Mouse (Mus musculus): ENCODE results near the gene Sema5a. TPM values are rescaled to one million over a fixed set of nuclear protein-coding genes. Genes with fewer than 3 reads are reported as not detected.

Gene Sema5a
- polyA plus RNA-seq, 1 experiment from 2014 or later, result 0.59 TPM

GRCm38 (mm10) chr15:32310834-32311233 lies 66.2 kb downstream of the Sema5a start:
- Histone ChIP-seq H3K4me2 (no peak overlapping the region), H3K4me1 (replicated peaks) (no peaks in the 10 kb centered on the region), H3K27ac (replicated peaks) (no peak overlapping the region), H3K36me3 (replicated peaks) (no peaks in the 10 kb centered on the region), H3K9me3 (replicated peaks) (no peaks in the 10 kb centered on the region), H3K4me3 (replicated peaks) (no peak overlapping the region), H3K27me3 (no peaks in the 10 kb centered on the region), H3K9ac (no peak overlapping the region)
- 51% methylated on average over 8 of the region's 8 CpGs for WGBS (ENCODE audit: insufficient replicate concordance)
- no peak for ATAC-seq (ENCODE audit: insufficient read depth)

- Histone ChIP-seq H3K4me1 (replicated peaks) (no peaks in the 10 kb centered on the region), H3K27ac (replicated peaks) (no peak overlapping the region), H3K9ac (no peak overlapping the region), H3K27me3 (no peaks in the 10 kb centered on the region), H3K36me3 (replicated peaks) (no peaks in the 10 kb centered on the region), H3K4me2 (no peak overlapping the region), H3K9me3 (replicated peaks) (no peaks in the 10 kb centered on the region), H3K4me3 (replicated peaks) (no peak overlapping the region)
- 68% methylated on average over 8 of the region's 8 CpGs for WGBS (ENCODE audit: insufficient replicate concordance)
- ATAC-seq (ENCODE audit: insufficient read depth), result no peak
Observed at GRCm38 (mm10) chr15:32311287-32311686, 66.7 kb downstream of the Sema5a start.

GRCm38 (mm10) chr15:32317074-32317473 lies 72.5 kb downstream of the Sema5a start:
- Histone ChIP-seq H3K4me3 (replicated peaks) (no peak overlapping the region), H3K4me2 (no peak overlapping the region), H3K9ac (no peak overlapping the region), H3K9me3 (replicated peaks) (no peaks in the 10 kb centered on the region), H3K36me3 (replicated peaks) (no peaks in the 10 kb centered on the region), H3K4me1 (replicated peaks) (no peaks in the 10 kb centered on the region), H3K27ac (replicated peaks) (no peak overlapping the region), H3K27me3 (no peaks in the 10 kb centered on the region)
- ATAC-seq (ENCODE audit: insufficient read depth), result no peak
- 71% methylated on average over 5 of the region's 5 CpGs for WGBS (ENCODE audit: insufficient replicate concordance)

DNA sequence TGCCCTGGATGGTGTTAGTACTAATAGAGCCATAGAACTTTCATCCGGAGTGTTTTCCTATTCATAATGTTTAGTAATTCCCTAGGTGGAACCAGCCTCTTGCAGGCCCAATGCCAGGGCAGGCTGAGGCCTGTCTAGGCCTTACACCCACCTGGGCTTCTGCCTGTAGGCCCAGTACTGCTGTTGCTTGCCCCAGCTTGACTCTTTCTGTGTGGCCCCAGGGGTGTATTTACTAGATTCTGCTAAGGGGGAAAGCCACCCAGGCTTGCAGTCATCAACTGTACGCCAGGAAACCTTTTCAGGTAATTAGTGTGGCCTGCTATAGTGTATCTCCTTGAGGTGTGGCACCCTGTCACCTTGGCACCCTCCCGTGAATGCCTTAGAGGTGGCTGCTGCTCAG lies 76.1 kb downstream of the Sema5a start:
- 71% methylated on average over 3 of the region's 3 CpGs for WGBS (ENCODE audit: insufficient replicate concordance)
- H3K9ac ChIP-seq, result no peak overlapping the region
- no peaks in the 10 kb centered on the region for H3K9me3 ChIP-seq (replicated peaks)
- H3K27me3 ChIP-seq, result no peaks in the 10 kb centered on the region
- no peak overlapping the region for H3K27ac ChIP-seq (replicated peaks)
- no peak for ATAC-seq (ENCODE audit: insufficient read depth)
- no peak overlapping the region for H3K4me2 ChIP-seq
- H3K4me3 ChIP-seq (replicated peaks), result no peak overlapping the region
- H3K36me3 ChIP-seq (replicated peaks), result no peaks in the 10 kb centered on the region
- no peaks in the 10 kb centered on the region for H3K4me1 ChIP-seq (replicated peaks)

DNA sequence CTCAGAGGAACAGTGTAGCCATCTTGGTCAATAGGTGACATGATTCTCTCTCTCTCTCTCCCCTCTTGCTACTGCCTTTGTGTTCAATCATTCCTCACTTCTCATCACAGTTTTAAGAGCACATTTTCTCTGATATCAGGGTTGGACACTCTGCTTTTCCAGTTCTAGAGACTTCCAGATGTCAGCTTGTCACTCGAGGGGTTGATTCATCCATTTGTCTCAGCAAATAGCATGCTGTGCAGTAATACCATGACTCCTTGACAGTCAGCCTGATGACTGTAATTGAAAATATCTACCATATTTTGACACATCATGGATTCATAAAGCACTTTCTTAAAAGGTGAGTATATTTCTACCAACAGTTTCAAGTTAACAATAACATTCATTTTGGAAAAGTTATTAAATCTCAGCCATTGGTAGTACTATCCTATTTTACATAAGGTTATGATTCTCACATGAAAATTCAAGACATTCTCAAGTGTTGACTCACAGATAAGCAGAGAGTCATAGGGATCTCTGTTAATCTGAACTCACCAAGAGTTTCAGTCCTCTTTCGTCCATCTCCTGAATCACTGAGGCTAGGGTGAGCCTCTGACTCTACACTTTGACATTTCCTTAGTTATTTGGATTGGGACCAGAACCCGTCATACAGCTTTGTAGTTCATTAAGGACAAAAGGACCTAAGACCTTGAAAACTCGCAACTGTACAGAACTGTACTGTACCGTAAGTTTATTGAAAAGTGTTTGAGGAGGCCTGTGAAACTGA lies 78.0 kb downstream of the Sema5a start:
- ATAC-seq (ENCODE audit: insufficient read depth), result no peak
- H3K27me3 ChIP-seq, result no peaks in the 10 kb centered on the region
- H3K4me3 ChIP-seq (replicated peaks), result no peak overlapping the region
- no peak overlapping the region for H3K4me2 ChIP-seq
- no peaks in the 10 kb centered on the region for H3K4me1 ChIP-seq (replicated peaks)
- H3K27ac ChIP-seq (replicated peaks), result no peak overlapping the region
- no peaks in the 10 kb centered on the region for H3K36me3 ChIP-seq (replicated peaks)
- WGBS (ENCODE audit: insufficient replicate concordance), result 58% methylated on average over 5 of the region's 5 CpGs
- H3K9ac ChIP-seq, result no peak overlapping the region
- no peaks in the 10 kb centered on the region for H3K9me3 ChIP-seq (replicated peaks)

DNA sequence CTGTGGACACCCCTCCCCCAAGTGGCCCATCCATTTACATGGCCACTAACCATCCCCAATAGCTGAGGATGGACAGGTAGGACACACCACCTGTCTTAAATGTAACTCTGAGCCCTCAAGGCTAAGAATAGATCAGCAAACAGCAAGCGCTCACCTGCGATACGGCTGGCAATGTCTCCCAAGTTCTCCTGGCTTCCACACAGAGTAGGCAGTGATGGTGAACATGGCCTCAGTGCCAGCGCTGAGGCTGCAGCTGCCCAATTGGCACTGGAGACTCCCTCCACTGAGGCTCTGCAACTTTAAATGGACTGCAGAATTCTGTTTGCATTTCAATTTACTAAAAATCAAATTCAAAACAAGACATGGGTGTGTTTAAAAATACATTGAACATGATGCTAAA lies 78.6 kb downstream of the Sema5a start:
- Histone ChIP-seq H3K4me3 (replicated peaks) (no peak overlapping the region), H3K27ac (replicated peaks) (no peak overlapping the region), H3K9me3 (replicated peaks) (no peaks in the 10 kb centered on the region), H3K4me2 (no peak overlapping the region), H3K36me3 (replicated peaks) (no peaks in the 10 kb centered on the region), H3K9ac (no peak overlapping the region), H3K27me3 (no peaks in the 10 kb centered on the region), H3K4me1 (replicated peaks) (no peaks in the 10 kb centered on the region)
- WGBS (ENCODE audit: insufficient replicate concordance), result 76% methylated on average over 4 of the region's 4 CpGs
- ATAC-seq (ENCODE audit: insufficient read depth), result no peak

- no peak overlapping the region for H3K4me3 ChIP-seq (replicated peaks)
- H3K4me1 ChIP-seq (replicated peaks), result no peaks in the 10 kb centered on the region
- no peak for ATAC-seq (ENCODE audit: insufficient read depth)
- H3K4me2 ChIP-seq, result no peak overlapping the region
- H3K9me3 ChIP-seq (replicated peaks), result no peaks in the 10 kb centered on the region
- WGBS (ENCODE audit: insufficient replicate concordance), result 53% methylated on average over 7 of the region's 7 CpGs
- H3K27ac ChIP-seq (replicated peaks), result no peak overlapping the region
- H3K27me3 ChIP-seq, result no peaks in the 10 kb centered on the region
- no peak overlapping the region for H3K9ac ChIP-seq
- no peaks in the 10 kb centered on the region for H3K36me3 ChIP-seq (replicated peaks)
Observed at GRCm38 (mm10) chr15:32324105-32324504, 79.5 kb downstream of the Sema5a start.

- H3K27me3 ChIP-seq, result no peaks in the 10 kb centered on the region
- no peak for ATAC-seq (ENCODE audit: insufficient read depth)
- WGBS (ENCODE audit: insufficient replicate concordance), result 18% methylated on average over 4 of the region's 4 CpGs
- no peak overlapping the region for H3K4me3 ChIP-seq (replicated peaks)
- H3K36me3 ChIP-seq (replicated peaks), result no peaks in the 10 kb centered on the region
- no peaks in the 10 kb centered on the region for H3K4me1 ChIP-seq (replicated peaks)
- no peak overlapping the region for H3K27ac ChIP-seq (replicated peaks)
- no peaks in the 10 kb centered on the region for H3K9me3 ChIP-seq (replicated peaks)
- H3K4me2 ChIP-seq, result no peak overlapping the region
- no peak overlapping the region for H3K9ac ChIP-seq
Observed at GRCm38 (mm10) chr15:32328370-32329004, 83.9 kb downstream of the Sema5a start.

- Histone ChIP-seq H3K9ac (no peak overlapping the region), H3K9me3 (replicated peaks) (no peaks in the 10 kb centered on the region), H3K4me1 (replicated peaks) (no peaks in the 10 kb centered on the region), H3K4me3 (replicated peaks) (no peak overlapping the region), H3K27ac (replicated peaks) (no peak overlapping the region), H3K27me3 (no peaks in the 10 kb centered on the region), H3K4me2 (no peak overlapping the region), H3K36me3 (replicated peaks) (no peaks in the 10 kb centered on the region)
- ATAC-seq (ENCODE audit: insufficient read depth), result no peak
- WGBS (ENCODE audit: insufficient replicate concordance), result 68% methylated on average over 10 of the region's 10 CpGs
Observed at GRCm38 (mm10) chr15:32329670-32330330, 85.2 kb downstream of the Sema5a start.

DNA sequence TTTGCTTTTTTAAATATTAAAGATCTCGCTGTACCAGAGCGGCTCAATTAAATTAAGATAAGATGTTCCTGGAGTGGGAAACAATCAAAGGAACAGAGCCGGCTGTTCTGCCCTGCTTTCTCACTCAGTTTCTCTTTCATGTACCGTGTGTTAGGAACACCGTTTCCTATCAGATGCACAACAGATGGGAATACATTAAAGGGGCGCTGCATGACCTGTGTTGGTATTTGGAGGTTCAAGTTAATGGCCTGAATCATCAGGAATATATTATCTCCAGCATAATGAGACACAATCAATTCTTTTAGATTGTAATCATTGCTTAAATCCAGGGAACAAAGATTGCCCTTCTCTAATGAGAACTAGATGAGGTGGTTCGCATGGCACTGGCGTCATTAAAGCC lies 85.8 kb downstream of the Sema5a start:
- H3K4me2 ChIP-seq, result no peak overlapping the region
- no peak for ATAC-seq (ENCODE audit: insufficient read depth)
- H3K4me1 ChIP-seq (replicated peaks), result no peaks in the 10 kb centered on the region
- no peaks in the 10 kb centered on the region for H3K27me3 ChIP-seq
- H3K36me3 ChIP-seq (replicated peaks), result no peaks in the 10 kb centered on the region
- H3K9me3 ChIP-seq (replicated peaks), result no peaks in the 10 kb centered on the region
- no peak overlapping the region for H3K4me3 ChIP-seq (replicated peaks)
- WGBS (ENCODE audit: insufficient replicate concordance), result 66% methylated on average over 8 of the region's 8 CpGs
- H3K9ac ChIP-seq, result no peak overlapping the region
- no peak overlapping the region for H3K27ac ChIP-seq (replicated peaks)

DNA sequence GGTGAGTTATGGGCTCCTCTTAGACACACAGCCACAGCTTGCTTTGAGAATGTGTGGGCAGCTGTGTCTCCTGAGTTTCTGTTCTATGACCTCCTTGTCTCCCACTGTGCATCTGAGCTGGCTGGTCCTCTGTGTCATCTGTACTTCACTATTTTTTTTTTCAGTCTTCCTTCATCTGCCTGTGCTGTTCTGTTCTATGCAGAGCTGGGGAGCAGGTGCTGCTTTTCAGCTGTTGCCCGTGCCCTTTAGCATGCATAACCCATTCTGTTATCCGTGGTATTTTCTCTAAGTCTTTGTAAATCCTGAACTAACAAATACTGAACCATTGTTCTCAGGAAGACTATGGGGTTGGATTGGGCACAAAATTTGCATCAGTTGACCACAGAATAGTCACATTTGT lies 86.4 kb downstream of the Sema5a start:
- Histone ChIP-seq H3K27ac (replicated peaks) (no peak overlapping the region), H3K4me2 (no peak overlapping the region), H3K4me3 (replicated peaks) (no peak overlapping the region), H3K4me1 (replicated peaks) (no peaks in the 10 kb centered on the region), H3K9ac (no peak overlapping the region), H3K27me3 (no peaks in the 10 kb centered on the region), H3K9me3 (replicated peaks) (no peaks in the 10 kb centered on the region), H3K36me3 (replicated peaks) (no peaks in the 10 kb centered on the region)
- WGBS (ENCODE audit: insufficient replicate concordance), result 48% methylated on average over 2 of the region's 2 CpGs
- no peak for ATAC-seq (ENCODE audit: insufficient read depth)
